Mouse (Mus musculus) frontal cortex, adult 2 months (tissue): ENCODE measurements around the gene Yipf1. TPM values are rescaled to one million over a fixed set of nuclear protein-coding genes. Genes with fewer than 3 reads are reported as not detected.
A peak's percentile ranks its signal among the peaks of the same experiment; 100 is the strongest.
"Not testable (repeated sequence)": the region's sequence is repeated elsewhere in the genome, so short reads cannot be mapped to it uniquely, and the experiment has no call there.

Experiments
- DNase-seq, 2 experiments: peaks; one replicate each; pipeline ENCODE4 v3.0.0; 2022; ENCODE audit warnings: low spot score in 1 of 2; ENCODE audit errors: extremely low spot score in 1 of 2
- polyA plus RNA-seq: library from polyadenylated mRNA; depleted of rRNA; stranded (reverse); fragments of >200 nt; gene quantifications from 2 replicates; pipeline ENCODE4 v1.2.3, GENCODE M21; 2012

Yipf1 gene
- polyA plus RNA-seq, 1 experiment: 43.2 TPM

GRCm38 (mm10) chr4:107321041-107321440, 6.9 kb downstream of the Yipf1 start:
- no peak for DNase-seq

DNA sequence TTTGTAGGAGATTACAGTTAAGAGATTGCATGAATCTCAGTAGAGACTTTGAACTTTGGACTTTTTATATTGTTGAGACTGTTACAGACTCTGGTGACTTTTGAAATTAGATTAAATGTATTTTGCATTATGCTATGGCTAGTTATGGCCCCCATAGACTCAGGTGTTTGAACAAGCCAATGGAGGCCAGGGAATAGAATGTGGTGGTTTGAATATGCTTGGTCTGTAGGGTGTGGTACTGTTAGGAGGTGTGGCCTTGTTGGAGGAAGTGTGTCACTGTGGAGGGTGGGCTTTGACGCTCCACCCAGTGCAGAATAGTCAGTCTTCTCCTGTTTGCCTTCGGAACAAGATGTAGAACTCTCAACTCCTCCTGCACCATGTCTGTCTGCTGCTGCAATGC, 8.9 kb downstream of the Yipf1 start:
- no peak for DNase-seq

- no peak for DNase-seq
Observed at GRCm38 (mm10) chr4:107328530-107328929, 14.4 kb downstream of the Yipf1 start.

- no peak for DNase-seq
Observed at GRCm38 (mm10) chr4:107333514-107333913, 19.4 kb downstream of the Yipf1 start.

DNA sequence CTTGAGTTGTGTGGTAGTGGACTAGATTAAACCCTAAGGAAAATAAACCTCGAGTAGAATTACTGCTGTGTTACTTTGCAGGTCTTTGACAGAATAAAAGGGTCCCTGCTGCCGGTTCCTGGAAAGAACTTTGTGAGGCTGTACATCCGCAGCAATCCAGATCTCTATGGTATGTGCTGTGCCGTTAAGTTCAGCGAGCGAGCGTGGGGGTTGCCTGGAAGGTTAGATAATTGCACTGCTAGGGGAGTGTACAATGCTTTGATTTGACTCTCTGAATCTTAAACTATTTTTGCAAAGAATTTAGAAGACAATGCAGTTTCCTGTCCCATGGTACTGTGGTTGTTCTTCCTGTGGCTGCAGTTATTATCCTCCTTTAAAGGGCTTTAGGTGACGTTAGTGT, 22.2 kb downstream of the Yipf1 start:
- no peak for DNase-seq

DNA sequence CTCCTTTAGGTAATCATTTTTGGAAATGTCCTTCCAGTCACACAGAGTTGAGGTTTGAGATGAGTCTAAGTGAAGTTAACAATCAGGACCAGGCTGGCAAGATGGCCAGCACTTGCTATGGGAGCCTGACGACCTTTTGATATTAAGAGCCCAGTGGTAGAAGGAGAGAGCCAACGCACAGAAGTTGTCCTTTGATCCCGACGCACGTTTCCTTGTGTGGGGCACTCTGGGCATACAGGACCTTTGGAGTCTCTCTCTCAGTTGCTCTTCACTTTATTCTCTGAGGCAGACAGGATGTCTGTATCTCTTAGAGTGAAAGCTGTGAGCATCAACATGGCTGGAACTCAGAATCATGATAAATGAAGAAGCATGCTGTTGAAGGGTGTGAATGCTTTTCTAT, 23.3 kb downstream of the Yipf1 start:
- no peak for DNase-seq

- no peak for DNase-seq
Observed at GRCm38 (mm10) chr4:107341354-107341753, 27.2 kb downstream of the Yipf1 start.

DNA sequence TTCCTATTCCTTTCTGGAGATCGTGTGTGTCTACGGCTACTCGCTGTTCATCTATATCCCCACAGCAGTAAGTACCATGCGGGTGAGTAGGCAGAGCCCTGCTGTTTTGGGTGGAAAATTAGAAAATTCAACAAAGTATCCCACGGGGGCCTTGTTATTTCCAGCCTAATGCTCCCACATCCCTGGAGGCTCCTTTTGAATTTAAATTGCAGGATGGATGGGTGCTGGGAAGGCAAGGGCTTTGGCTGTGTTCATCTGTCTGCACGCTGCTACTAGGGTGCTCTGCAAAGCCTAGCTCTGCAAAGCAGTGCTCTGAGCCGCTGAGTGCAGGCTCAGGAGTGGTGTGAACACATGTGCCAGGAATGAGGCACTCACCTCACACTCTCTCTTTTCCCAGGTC, 30.4 kb downstream of the Yipf1 start:
- DNase-seq: peak in 1 of 2 experiments; percentile 29

DNA sequence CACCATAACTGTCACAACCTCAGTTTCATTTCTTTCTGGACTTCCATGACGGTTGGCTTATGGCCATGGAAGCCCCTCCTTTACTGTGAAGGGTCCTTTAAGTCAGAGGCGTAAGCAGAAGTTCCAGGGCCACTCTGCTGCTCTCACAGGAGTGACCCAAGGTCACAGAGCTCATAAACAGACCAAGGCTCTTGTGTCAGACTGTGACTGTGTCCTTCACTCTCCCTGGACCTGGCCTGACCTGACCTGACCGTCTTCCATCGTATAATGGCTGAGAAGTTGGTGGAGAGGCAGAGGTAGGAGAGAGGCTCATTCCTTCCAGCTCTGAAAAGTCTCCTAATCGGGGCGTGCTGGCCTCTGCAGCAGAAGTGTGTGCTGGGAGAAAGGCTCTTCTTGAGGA, 33.1 kb downstream of the Yipf1 start:
- DNase-seq: no peak

- no peak for DNase-seq
Observed at GRCm38 (mm10) chr4:107348529-107349310, 34.6 kb downstream of the Yipf1 start.

GRCm38 (mm10) chr4:107349311-107350008, 35.3 kb downstream of the Yipf1 start:
- peak in 1 of 2 experiments; percentile 70 for DNase-seq

GRCm38 (mm10) chr4:107351368-107351767, 37.2 kb downstream of the Yipf1 start:
- no peak for DNase-seq

DNA sequence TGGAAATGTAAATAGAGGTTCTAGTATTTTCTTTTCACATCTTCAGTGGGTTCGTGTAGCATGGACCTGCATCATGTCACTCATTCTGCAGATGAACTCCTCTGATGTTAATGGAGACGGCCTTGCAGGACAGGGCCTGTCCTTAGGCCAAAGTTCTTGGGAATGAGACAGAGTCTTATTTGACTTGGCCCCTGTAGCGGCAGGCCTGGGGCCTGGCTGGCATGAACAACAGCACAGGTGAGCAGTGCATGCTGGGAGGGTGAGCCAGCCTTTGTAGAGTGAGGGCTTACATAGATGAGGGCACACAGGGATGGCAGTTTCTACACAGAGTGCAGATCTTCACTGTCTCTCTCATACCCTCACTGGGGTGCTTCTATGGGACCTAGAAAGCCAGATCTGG, 39.4 kb downstream of the Yipf1 start:
- DNase-seq: no peak

DNA sequence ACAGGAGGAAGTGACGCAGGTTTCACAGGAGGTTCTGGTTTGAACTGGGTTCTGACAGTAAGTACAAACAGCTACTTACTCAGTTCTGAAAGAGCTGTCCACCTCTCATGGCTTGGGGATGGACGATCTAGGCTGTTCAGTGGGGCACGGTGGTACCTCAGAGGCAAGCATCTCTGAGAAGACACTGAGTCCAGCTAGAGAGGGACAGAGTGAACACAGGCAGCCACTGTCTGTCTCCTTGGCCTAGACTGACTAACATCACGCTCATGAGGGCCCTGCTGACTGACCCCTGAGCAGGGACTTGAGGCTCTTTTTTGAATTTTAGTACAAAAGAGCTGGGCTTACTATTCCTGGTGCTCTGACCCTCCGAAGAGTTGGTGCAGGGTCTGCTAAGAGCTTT, 40.0 kb downstream of the Yipf1 start:
- no peak for DNase-seq

- no peak for DNase-seq
Observed at GRCm38 (mm10) chr4:107354543-107354942, 40.4 kb downstream of the Yipf1 start.

DNA sequence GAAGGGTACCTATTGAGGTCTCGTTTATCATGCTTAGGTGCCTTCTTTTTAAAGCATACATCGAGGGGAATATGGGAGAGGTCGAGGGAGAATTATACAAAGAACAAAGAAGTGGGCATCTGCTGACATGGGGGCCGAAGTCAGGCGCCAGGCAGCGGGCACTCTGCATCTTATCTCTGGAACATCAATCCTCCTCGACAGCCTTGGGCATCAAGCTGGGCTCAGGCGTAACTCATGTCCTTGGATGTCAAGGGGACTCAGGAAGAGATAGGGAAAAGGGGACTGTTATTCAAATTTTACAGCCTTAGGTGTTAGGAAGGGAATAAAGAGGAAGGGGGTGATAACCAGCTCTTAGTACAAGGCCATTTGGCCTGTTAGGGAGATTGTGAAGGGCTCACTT, 43.0 kb downstream of the Yipf1 start:
- DNase-seq: not testable (repeated sequence)

- DNase-seq: no peak
Observed at GRCm38 (mm10) chr4:107358460-107358859, 44.3 kb downstream of the Yipf1 start.

- no peak for DNase-seq
Observed at GRCm38 (mm10) chr4:107360457-107361145, 46.4 kb downstream of the Yipf1 start.

DNA sequence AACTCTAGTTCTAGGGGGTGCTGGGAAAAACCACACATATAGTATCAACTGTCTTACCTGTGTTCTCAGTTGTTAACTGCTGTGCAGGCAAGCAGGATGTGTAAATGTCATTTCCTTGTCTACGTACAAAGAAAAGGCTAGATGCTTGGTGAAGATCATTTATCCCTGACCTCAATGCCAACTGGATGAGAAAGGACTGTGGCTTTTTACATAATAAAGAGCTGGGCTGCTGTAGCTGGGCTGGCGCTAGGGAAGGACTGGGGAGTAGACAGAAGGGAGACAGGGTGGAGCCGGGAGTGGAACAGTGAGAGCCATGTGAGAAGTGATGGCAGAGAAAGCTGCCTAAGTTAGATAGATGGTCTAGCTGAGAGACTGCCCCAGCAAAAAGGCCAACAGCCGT, 48.6 kb downstream of the Yipf1 start:
- no peak for DNase-seq

DNA sequence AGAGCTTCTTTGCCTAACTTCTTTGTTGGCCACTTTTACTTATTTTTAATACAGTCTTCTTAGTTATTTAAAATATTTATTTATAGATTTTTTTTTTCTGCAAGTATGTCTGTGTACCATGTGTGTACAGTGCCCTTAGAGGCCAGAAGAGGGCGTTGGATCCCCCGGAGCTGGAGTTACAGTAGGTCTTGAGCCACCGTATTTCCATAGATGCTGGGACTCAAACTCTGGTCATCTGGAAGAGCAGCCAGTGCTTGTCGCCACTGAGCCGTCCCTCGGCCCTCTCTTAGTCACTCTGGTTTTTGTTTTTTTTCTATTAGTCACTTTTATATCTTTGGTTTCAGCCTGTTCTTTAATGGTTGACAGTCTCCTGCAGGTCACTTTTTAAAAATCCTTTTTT, 49.4 kb downstream of the Yipf1 start:
- DNase-seq: no peak

- DNase-seq: no peak
Observed at GRCm38 (mm10) chr4:107364190-107364639, 50.1 kb downstream of the Yipf1 start.
